Mouse (Mus musculus) G1E (cell line): Measurements from ENCODE around the gene Slc25a40.

Experiments used
- CTCF ChIP-seq: IDR thresholded peaks from 2 replicates; pipeline ENCODE4 v1.5.1; 2012; ENCODE audit warnings: low read depth, low read length, inconsistent platforms, mixed read lengths
- GATA1 ChIP-seq: IDR thresholded peaks from 2 replicates; pipeline ENCODE4 v1.6.1; 2012; ENCODE audit warnings: borderline replicate concordance, low read length, inconsistent platforms, mixed read lengths
- GATA2 ChIP-seq: IDR thresholded peaks from 2 replicates; pipeline ENCODE4 v1.6.1; 2012; ENCODE audit warnings: low read depth, low read length, inconsistent platforms, borderline replicate concordance
- TAL1 ChIP-seq: conservative IDR thresholded peaks from 2 replicates; pipeline ENCODE4 v1.6.1; 2012; ENCODE audit warnings: low read depth, low read length, inconsistent platforms, mixed read lengths

- TF ChIP-seq CTCF, result no peak
- no peak for TF ChIP-seq GATA1
- TF ChIP-seq TAL1, result no peak
- no peak for TF ChIP-seq GATA2
Measured at GRCm38 (mm10) chr5:8408746-8409145, 13.9 kb upstream of the Slc25a40 start.
